ENCODE assay signal across 18 mouse cellular contexts in the genomic region with DNA sequence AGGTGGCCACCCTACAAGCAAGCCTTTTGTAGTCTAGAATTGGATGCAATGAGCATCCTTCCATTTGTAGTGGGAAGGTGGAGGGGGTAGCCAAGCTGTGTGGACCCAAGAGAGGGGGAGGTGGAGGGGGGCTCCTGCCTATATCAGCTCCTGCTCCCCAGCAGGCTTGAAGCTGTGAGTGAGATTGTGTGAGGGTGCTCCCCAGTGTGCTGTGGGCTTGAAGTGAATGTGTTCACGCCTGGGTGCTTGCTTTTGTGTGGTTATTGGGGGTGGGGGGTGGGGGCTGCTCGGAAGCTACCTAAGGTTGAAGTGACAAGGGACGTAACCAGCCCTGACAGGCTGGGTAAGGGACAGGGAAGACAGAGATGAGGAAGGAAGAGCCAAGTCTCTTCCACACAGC. TPM values are rescaled to one million over a fixed set of nuclear protein-coding genes. Genes with fewer than 3 reads are reported as not detected.
A peak's percentile ranks its signal among the peaks of the same experiment; 100 is the strongest.
DNase-seq lines count a peak whose midpoint lies in the region; ATAC-seq and TF ChIP-seq lines count a peak whose summit lies in the region.
"Had no signal": no experiment of that assay in that cellular context is flagged by ENCODE, and none has a peak within 500 bp of the region (broad histone marks: within the 10 kb centered on the region; RNA-seq: fewer than 3 reads in every experiment).

No protein-coding gene starts in this region.

- 35% methylated on average over 3 of the region's 3 CpGs for WGBS in hindbrain, embryonic 10.5 days
- WGBS in hindbrain, postnatal 0 days, result 34% methylated on average over 3 of the region's 3 CpGs
- 66% methylated on average over 3 of the region's 3 CpGs for WGBS in embryonic facial prominence, embryonic 10.5 days

- no peaks in the 10 kb centered on the region for H3K79me2 ChIP-seq in CH12.LX (replicated peaks; ENCODE audit: control insufficient read depth, extremely low read depth, insufficient read depth, poor library complexity, severe bottlenecking)

- no peaks in the 10 kb centered on the region for H3K36me3 ChIP-seq in hindbrain, embryonic 10.5 days
- no peaks in the 10 kb centered on the region for H3K36me3 ChIP-seq in hindbrain, postnatal 0 days (ENCODE audit: insufficient read depth, low read length)
- H3K36me3 ChIP-seq in CH12.LX (replicated peaks in 1 of 2; ENCODE audit: control insufficient read depth in 1 of 2, insufficient read depth in 1 of 2, low read length in 1 of 2), result no peaks in the 10 kb centered on the region
- H3K36me3 ChIP-seq in embryonic facial prominence, embryonic 10.5 days (replicated peaks), result no peaks in the 10 kb centered on the region
- H3K36me3 ChIP-seq: midbrain, embryonic 15.5 days had no signal

- ATAC-seq in hindbrain, postnatal 0 days, result no peak
- ATAC-seq: activated CD4-positive, CD25-positive, alpha-beta regulatory T cell, adult 4 months; intestine, embryonic 16.5 days; midbrain, embryonic 15.5 days had no signal

- H3K4me3 ChIP-seq in hindbrain, embryonic 10.5 days, result 0 out of 2 replicates have a peak overlapping the region, but pooled peaks have one; percentile 9
- H3K4me3 ChIP-seq in hindbrain, postnatal 0 days (ENCODE audit: low read length), result no peak overlapping the region
- H3K4me3 ChIP-seq in CH12.LX (replicated peaks in 1 of 3; ENCODE audit: low read depth in 2 of 3, low read length in 2 of 3, poor library complexity in 1 of 3), result no peak overlapping the region
- no peak overlapping the region for H3K4me3 ChIP-seq in embryonic facial prominence, embryonic 10.5 days
- H3K4me3 ChIP-seq: midbrain, embryonic 15.5 days had no signal

- H3K4me1 ChIP-seq in hindbrain, embryonic 10.5 days (replicated peaks), result peaks cover 55% of the 10 kb centered on the region
- H3K4me1 ChIP-seq in hindbrain, postnatal 0 days (ENCODE audit: insufficient read depth, low read length), result peaks cover 19% of the 10 kb centered on the region
- H3K4me1 ChIP-seq in CH12.LX (ENCODE audit: control insufficient read depth in 1 of 2, insufficient read depth in 2 of 2), result peaks cover 32 to 66% of the 10 kb centered on the region in 2 experiments
- H3K4me1 ChIP-seq in embryonic facial prominence, embryonic 10.5 days, result peaks cover 43% of the 10 kb centered on the region

- TF ChIP-seq EP300 in CH12.LX (IDR thresholded peaks at IDR 0.05; ENCODE audit: low read length), result no peak

- no peak overlapping the region for H3K4me2 ChIP-seq in hindbrain, postnatal 0 days (ENCODE audit: low read depth, low read length)
- no peak overlapping the region for H3K4me2 ChIP-seq in CH12.LX (ENCODE audit: insufficient read depth, low read depth, poor library complexity, severe bottlenecking)

- peaks cover 67% of the 10 kb centered on the region for H3K27me3 ChIP-seq in hindbrain, embryonic 10.5 days (ENCODE audit: insufficient read depth, poor library complexity, severe bottlenecking)
- no peaks in the 10 kb centered on the region for H3K27me3 ChIP-seq in hindbrain, postnatal 0 days (ENCODE audit: insufficient read depth, low read length)
- H3K27me3 ChIP-seq in CH12.LX (replicated peaks), result no peaks in the 10 kb centered on the region
- peaks cover 68% of the 10 kb centered on the region for H3K27me3 ChIP-seq in embryonic facial prominence, embryonic 10.5 days (replicated peaks; ENCODE audit: low read depth, poor library complexity, severe bottlenecking)

- no peak for DNase-seq in hindbrain, embryonic 10.5 days (ENCODE audit: low spot score)
- no peak for DNase-seq in hindbrain, postnatal 0 days (ENCODE audit: low spot score)
- no peak for DNase-seq in CH12.LX (ENCODE audit: extremely low read depth)
- DNase-seq in embryonic facial prominence, embryonic 10.5 days (ENCODE audit: low spot score), result no peak
- peak; percentile 65 for DNase-seq in thymus, postnatal 0 days (ENCODE audit: low spot score)
- no peak for DNase-seq in adipocyte (ENCODE audit: low spot score)
- DNase-seq in adrenal gland, postnatal 36 days, result no peak
- DNase-seq: cerebellum, adult 11 months; cerebellum, postnatal 25 days; gastrocnemius, postnatal 10 days; kidney, postnatal 25 days; left cerebral cortex, postnatal 4 days; lung, adult 18-20 months; right cerebral cortex, postnatal 25 days had no signal

- no peaks in the 10 kb centered on the region for H3K9me3 ChIP-seq in hindbrain, embryonic 10.5 days
- no peaks in the 10 kb centered on the region for H3K9me3 ChIP-seq in hindbrain, postnatal 0 days (ENCODE audit: low read length)
- H3K9me3 ChIP-seq in CH12.LX (replicated peaks; ENCODE audit: low read length), result no peaks in the 10 kb centered on the region
- H3K9me3 ChIP-seq in embryonic facial prominence, embryonic 10.5 days, result no peaks in the 10 kb centered on the region
- H3K9me3 ChIP-seq: midbrain, embryonic 15.5 days had no signal

- dilution Hi-C loops in CH12.LX (cut with MboI; ENCODE audit: extremely low pct_ligation_motif_present, extremely low pct_unique_long_range_greater_than_20kb, low sequenced_read_pairs), result no loop called here

- TF ChIP-seq POLR2A in CH12.LX (IDR thresholded peaks at IDR 0.05; ENCODE audit: low read depth, low read length), result no peak

- H3K9ac ChIP-seq in hindbrain, postnatal 0 days (replicated peaks; ENCODE audit: low read length), result no peak overlapping the region
- no peak overlapping the region for H3K9ac ChIP-seq in CH12.LX (ENCODE audit: insufficient read depth, low read depth)
- H3K9ac ChIP-seq: midbrain, embryonic 15.5 days had no signal

- TF ChIP-seq CTCF in hindbrain, postnatal 0 days (IDR thresholded peaks at IDR 0.05; ENCODE audit: low read depth), result no peak
- TF ChIP-seq CTCF in CH12.LX (conservative IDR thresholded peaks at IDR 0.05 in 1 of 2, IDR thresholded peaks at IDR 0.05 in 1 of 2; ENCODE audit: low read depth in 2 of 2, low read length in 2 of 2), result no peak

- peak overlapping the region; percentile 30; the same call in 1 of the 2 replicates for H3K27ac ChIP-seq in hindbrain, embryonic 10.5 days
- H3K27ac ChIP-seq in hindbrain, postnatal 0 days, result no peak overlapping the region
- no peak overlapping the region for H3K27ac ChIP-seq in CH12.LX (ENCODE audit: insufficient read depth, low read depth)
- H3K27ac ChIP-seq in embryonic facial prominence, embryonic 10.5 days (replicated peaks), result peak overlapping the region; percentile 78; the same call in 1 of the 2 replicates
- H3K27ac ChIP-seq: macrophage; midbrain, embryonic 15.5 days had no signal

- TF ChIP-seq RAD21 in CH12.LX (IDR thresholded peaks at IDR 0.05; ENCODE audit: low read depth, low read length), result no peak

- in situ Hi-C loops in CH12.LX (cut with MboI; ENCODE audit: low pct_ligation_motif_present, low pct_unique_long_range_greater_than_20kb, low sequenced_read_pairs), result no loop called here

TF ChIP-seq in CH12.LX, 34 proteins besides CTCF, POLR2A, EP300 and RAD21:
- TF ChIP-seq BHLHE40 (IDR thresholded peaks at IDR 0.05; ENCODE audit: low read depth, low read length) (peak; percentile 21; the same call in 1 of the 2 replicates), RCOR1 (conservative IDR thresholded peaks at IDR 0.05; ENCODE audit: low read depth, low read length) (no peak)

RNA-seq across cellular contexts. Expression of gene Fgr, which starts 1.9 kb away (rescaled TPM):
- polyA plus RNA-seq in hindbrain, embryonic 10.5 days (2016; fragmentation: Nextera tagmentation; extraction: Ambion mirVana), result 0.14 TPM in 1 of 2 replicates, not detected in the other
- 0.07 and 0.73 TPM in 2 replicates for total RNA-seq in hindbrain, postnatal 0 days (2014; rRNA removed)
- 0.19 and 0.39 TPM in 2 replicates for polyA plus RNA-seq in hindbrain, postnatal 0 days (2015; fragmentation: Nextera tagmentation; extraction: Ambion mirVana)
- total RNA-seq in CH12.LX (2012; rRNA removed) (0.04 TPM in 2 replicates), CH12.LX (2014; rRNA removed) (0.13 and 0.23 TPM in 2 replicates)
- polyA plus RNA-seq in CH12.LX (2012; ENCODE audit: insufficient read length, low read depth), result 0.24 and 0.70 TPM in 2 replicates
- 0.16 and 0.21 TPM in 2 replicates for polyA plus RNA-seq in embryonic facial prominence, embryonic 10.5 days (2016; fragmentation: Nextera tagmentation; extraction: Ambion mirVana)
- 6.0 and 7.8 TPM in 2 replicates for polyA plus RNA-seq in thymus, postnatal 0 days (2015; fragmentation: Nextera tagmentation; extraction: Ambion mirVana)
- under 1 TPM; 0.30 to 0.40 TPM for total RNA-seq in adrenal gland, postnatal 36 days (2021)

RNA-seq across cellular contexts. Expression of gene Ahdc1, which starts 35.3 kb away (rescaled TPM):
- 9.0 and 9.7 TPM in 2 replicates for polyA plus RNA-seq in hindbrain, embryonic 10.5 days (2016; fragmentation: Nextera tagmentation; extraction: Ambion mirVana)
- total RNA-seq in hindbrain, postnatal 0 days (2014; rRNA removed), result 88.2 and 106 TPM in 2 replicates
- 9.7 and 10.8 TPM in 2 replicates for polyA plus RNA-seq in hindbrain, postnatal 0 days (2015; fragmentation: Nextera tagmentation; extraction: Ambion mirVana)
- 7.8 and 8.4 TPM in 2 replicates for total RNA-seq in CH12.LX (2012; rRNA removed)
- 1.0 and 1.6 TPM in 2 replicates for total RNA-seq in CH12.LX (2014; rRNA removed)
- polyA plus RNA-seq in CH12.LX (2012; ENCODE audit: insufficient read length, low read depth), result 16.1 and 19.9 TPM in 2 replicates
- polyA plus RNA-seq in embryonic facial prominence, embryonic 10.5 days (2016; fragmentation: Nextera tagmentation; extraction: Ambion mirVana), result 11.5 and 11.6 TPM in 2 replicates
- polyA plus RNA-seq in thymus, postnatal 0 days (2015; fragmentation: Nextera tagmentation; extraction: Ambion mirVana), result 5.3 and 8.0 TPM in 2 replicates
- total RNA-seq in adrenal gland, postnatal 36 days (2021), result 10 to 100 TPM; 63.7 to 74.1 TPM

RNA-seq across cellular contexts. Expression of gene Fam76a, which starts 53.4 kb away (rescaled TPM):
- polyA plus RNA-seq in hindbrain, embryonic 10.5 days (2016; fragmentation: Nextera tagmentation; extraction: Ambion mirVana), result 32.9 and 33.2 TPM in 2 replicates
- total RNA-seq in hindbrain, postnatal 0 days (2014; rRNA removed), result 17.3 and 18.4 TPM in 2 replicates
- 28.3 and 34.5 TPM in 2 replicates for polyA plus RNA-seq in hindbrain, postnatal 0 days (2015; fragmentation: Nextera tagmentation; extraction: Ambion mirVana)
- total RNA-seq in CH12.LX (2012; rRNA removed) (10.0 and 10.8 TPM in 2 replicates), CH12.LX (2014; rRNA removed) (11.5 and 11.9 TPM in 2 replicates)
- 8.3 and 10.3 TPM in 2 replicates for polyA plus RNA-seq in CH12.LX (2012; ENCODE audit: insufficient read length, low read depth)
- 31.0 and 32.1 TPM in 2 replicates for polyA plus RNA-seq in embryonic facial prominence, embryonic 10.5 days (2016; fragmentation: Nextera tagmentation; extraction: Ambion mirVana)
- polyA plus RNA-seq in thymus, postnatal 0 days (2015; fragmentation: Nextera tagmentation; extraction: Ambion mirVana), result 45.4 and 52.4 TPM in 2 replicates
- total RNA-seq in adrenal gland, postnatal 36 days (2021), result 10 to 100 TPM; 35.5 to 38.6 TPM

Comparison
In these comparisons a context has a peak if more than half of its experiments do, and no peak if none do; other contexts are left out.
1. H3K27ac ChIP-seq: peak in hindbrain, embryonic 10.5 days (single experiment) and embryonic facial prominence, embryonic 10.5 days (single experiment); none in hindbrain, postnatal 0 days (single experiment) and CH12.LX (single experiment).